Mouse (Mus musculus): ENCODE data around the gene Myo3b.

Myo3b gene

DNA sequence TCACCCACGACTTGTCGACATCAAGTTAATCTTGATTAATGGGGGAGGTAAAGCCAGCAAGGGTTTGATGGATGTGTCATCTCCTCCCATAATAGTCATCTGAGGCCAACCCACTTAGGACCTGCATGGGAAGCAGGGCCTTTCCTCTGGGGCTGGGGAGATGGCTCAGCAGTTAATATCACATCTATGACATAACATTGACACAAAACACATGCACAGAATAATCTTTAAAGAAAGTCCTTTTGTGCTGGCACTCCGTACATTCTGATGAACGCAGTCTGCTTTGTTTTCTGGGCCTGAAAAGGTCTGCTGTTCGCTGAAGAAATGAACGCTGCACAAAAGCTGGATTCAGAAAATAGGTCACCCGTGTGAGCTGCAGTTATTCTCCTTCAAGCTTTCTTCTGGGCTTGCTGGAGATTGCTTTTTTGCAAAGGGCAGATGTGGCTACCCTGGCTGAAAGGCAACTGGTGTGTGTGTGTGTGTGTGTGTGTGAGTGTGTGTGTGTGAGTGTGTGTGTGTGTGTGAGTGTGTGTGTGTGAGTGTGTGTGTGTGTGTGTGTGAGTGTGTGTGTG is 26.9 kb downstream of the Myo3b start:
- DNase-seq (ENCODE audit: low read depth, low spot score): no peak

GRCm38 (mm10) chr2:70066338-70067022 is 27.6 kb downstream of the Myo3b start:
- DNase-seq (ENCODE audit: low read depth, low spot score): no peak

- DNase-seq (ENCODE audit: low read depth, low spot score): no peak
These were observed 30.9 kb downstream of the Myo3b start for GRCm38 (mm10) chr2:70069861-70070260.

DNA sequence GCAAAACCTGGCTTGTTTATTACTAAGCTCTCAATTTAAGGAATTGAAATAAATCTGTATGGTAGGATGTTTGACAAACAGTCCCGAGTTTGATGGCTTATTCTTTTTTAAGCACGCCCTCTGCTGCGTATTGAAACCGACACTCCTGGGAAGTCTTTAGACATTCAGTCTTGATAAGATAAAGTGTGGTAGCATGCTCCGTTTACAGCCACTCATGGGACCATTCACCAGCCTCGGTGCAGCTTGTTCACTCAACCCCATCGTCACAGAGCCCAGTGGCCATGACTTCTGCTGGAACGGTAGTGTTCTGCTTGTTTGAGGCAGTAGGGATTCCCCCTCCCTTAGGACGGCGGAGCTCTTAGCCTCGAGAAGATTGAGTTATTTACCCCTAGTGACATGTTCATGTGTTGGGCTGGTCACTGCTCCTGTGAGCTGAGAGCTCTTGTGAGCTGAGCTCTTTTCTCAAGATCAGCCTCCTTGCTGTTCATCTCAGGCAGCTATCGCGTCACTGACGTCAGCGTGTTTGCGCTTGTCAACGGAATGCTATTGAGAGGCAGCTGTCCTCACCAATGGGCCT is 44.6 kb downstream of the Myo3b start:
- DNase-seq (ENCODE audit: low read depth, low spot score): no peak

DNA sequence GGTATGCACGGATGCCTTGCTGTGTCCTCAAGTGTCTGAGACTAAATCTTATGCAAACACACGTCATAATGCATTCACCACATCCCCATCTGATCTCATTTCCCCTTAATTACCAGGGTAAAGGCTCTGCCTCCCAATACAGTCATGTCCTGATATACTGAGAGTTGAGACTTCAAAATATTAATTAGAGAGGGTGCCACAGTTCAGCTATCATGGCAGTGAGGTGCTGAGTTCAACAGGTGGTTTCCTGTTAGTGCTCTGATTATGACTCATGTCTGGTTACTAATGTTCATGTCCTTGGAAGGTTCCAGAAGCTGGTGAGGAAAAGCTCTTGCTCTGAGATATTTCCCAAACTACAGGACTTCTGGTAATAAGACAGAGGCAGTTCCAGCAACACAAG is 52.3 kb downstream of the Myo3b start:
- no peak for DNase-seq (ENCODE audit: low read depth, low spot score)

DNA sequence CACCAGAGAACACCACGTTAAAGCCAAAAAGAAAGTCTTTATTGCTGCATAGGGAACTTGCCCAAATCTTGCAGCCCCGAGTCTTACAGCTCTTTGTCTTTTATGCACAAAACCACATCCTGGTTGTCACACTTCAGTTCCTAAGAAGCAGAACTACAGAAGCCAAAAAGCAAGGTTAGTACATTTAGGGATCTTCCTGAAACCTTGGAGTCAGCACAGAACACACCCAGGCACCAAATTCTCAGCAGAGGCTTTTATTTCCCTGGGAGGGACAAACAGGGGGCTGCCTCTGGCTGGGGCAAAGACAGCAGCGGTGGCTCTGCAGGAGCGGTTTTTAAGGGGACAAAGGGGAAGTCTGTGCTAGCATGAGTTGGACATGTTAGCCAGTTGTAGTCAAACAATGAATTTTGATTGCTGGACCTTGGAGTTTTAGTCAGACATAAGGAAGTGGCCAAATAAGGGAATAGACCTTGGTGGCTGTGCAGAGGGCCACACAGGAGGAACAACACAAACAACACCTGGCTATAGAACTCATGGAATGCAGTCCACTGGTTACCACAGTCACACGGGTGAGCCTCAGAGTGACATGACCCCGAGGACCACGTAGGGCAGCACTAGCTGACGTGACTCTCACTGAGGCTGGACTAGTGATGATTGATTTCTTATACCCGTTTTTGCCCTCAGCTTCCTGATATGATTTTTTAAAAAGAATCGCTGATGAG is 53.0 kb downstream of the Myo3b start:
- DNase-seq (ENCODE audit: low read depth, low spot score): no peak

- no peak for DNase-seq (ENCODE audit: low read depth, low spot score)
These were observed 53.7 kb downstream of the Myo3b start for GRCm38 (mm10) chr2:70092665-70093064.

DNA sequence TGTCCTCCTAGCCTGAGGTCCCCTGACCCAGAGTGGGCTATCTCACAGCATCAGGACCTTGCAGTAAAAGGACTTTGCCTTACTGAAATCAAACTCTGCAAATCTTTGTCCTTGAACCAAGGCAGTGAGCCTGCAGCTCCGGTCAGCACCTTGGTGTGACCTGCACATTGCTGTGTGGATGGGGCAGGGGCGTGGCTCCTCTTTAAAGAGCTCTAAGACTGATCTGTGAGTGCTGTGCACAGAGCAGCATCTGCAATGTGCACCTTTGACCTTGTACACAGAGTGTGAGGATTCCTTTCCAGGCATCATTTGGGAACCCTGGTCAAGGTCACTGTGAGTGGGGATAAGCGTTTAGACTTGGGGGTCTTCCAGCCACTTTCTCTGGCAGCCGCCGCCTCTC is 55.5 kb downstream of the Myo3b start:
- DNase-seq (ENCODE audit: low read depth, low spot score): no peak

DNA sequence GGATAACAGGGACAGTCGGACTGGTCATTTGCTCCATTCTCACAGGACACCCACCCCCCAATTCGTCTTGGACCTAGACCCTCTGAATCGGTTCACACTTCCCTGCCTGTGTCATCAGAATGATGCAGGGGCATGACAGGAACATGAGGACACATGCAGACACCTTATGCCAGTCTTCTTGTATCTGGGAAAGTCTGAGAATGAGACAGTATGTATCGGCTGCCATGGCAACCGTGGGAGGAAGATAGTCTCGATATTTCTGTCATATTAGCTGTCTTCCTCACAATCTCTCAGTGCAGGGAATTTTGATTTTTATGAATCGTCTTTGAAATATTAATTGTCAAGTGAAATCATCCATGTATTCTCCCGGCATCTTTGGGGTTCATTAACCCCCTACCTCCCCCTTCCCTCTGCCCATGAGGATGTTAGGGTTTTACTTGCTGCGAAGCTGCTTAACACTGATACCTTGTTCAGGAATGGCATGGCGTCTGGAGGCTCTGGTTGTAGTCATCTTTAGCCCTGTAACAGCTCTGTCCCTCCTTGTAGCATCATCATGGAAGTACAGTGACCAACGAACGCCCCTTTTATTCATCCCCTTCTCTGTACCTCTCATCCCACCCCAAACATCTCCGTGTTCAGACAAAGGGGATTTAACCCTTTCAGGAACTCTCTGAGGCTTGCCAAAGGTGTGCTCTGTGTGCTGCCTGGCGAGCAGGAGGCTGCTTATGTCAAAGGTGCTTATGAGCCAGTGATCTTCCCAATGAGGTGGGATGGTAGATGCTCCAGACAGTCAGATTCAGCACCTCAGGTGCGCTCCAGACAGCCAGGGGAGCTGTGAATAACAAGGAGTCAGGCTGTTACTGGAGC is 58.5 kb downstream of the Myo3b start:
- peak; percentile 67 for DNase-seq (ENCODE audit: low read depth, low spot score)

GRCm38 (mm10) chr2:70099459-70099858 is 60.5 kb downstream of the Myo3b start:
- DNase-seq (ENCODE audit: low read depth, low spot score): no peak

- no peak for DNase-seq (ENCODE audit: low read depth, low spot score)
These were observed 66.5 kb downstream of the Myo3b start for GRCm38 (mm10) chr2:70105286-70106030.

GRCm38 (mm10) chr2:70109010-70109409 is 70.1 kb downstream of the Myo3b start:
- no peak for DNase-seq (ENCODE audit: low read depth, low spot score)

GRCm38 (mm10) chr2:70113798-70114782 is 75.2 kb downstream of the Myo3b start:
- DNase-seq (ENCODE audit: low read depth, low spot score): peak; percentile 76

DNA sequence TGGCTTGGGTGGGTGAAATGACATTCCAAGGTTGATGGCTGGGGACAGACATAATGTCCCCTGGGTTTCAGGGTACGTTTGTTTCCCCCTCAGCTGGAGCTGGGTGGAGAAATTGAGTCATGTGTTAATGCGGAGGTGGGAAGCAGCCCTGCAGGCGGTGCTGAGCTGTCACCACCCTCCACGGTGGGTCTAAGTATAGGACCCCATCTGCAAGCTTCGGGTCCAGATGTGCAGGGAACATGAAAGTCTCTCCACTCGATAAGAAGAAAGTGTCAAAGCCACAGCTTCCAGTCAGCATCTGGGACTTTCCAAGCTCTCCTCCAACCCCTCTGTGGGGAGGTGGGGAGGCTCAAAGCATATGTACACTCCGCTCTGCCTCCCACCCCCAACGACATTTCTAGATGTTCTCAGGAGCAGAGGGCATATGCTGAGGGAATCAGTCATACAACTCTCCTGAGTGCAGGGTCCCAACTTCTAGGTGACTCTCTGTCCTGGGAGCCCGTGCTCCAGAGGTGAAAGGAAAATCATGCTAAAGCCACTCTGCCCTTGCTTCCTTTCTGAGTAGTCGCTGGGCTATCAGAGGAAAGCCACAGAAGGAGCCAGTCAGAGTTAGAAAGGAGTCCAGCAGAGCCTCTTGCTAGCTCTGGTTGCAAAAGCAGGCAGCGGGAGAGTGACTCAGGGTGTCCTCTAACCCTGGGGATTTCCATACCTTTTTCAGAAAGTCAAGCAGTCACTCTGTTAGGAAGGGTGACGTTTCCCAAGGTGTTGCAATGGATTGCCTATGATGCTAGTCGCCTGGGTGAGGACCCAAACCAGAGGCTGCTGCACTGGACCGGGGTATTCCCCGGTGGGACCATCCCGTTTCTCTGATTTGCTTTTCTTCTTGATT is 79.7 kb downstream of the Myo3b start:
- DNase-seq (ENCODE audit: low read depth, low spot score): no peak

GRCm38 (mm10) chr2:70119265-70119663 is 80.3 kb downstream of the Myo3b start:
- DNase-seq (ENCODE audit: low read depth, low spot score): no peak

DNA sequence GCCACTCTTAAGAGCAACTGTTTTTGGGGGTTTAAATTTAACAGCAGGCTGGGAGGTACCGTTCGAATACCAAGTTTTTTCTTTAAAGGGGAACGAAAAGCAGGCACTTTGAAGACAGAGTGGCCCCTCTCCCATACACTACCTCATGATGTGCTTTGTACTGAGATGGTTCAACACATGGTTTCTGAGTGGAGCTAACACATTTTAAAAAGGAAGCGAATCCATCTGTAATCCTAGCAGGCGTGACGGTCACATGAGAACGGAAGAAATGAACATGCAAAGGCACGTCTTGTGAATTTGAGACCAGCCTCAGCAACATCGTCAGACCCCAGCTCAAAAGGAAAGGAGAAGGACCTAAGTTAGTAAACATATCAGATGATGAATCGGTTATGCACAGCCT is 87.4 kb downstream of the Myo3b start:
- DNase-seq (ENCODE audit: low read depth, low spot score): no peak

DNA sequence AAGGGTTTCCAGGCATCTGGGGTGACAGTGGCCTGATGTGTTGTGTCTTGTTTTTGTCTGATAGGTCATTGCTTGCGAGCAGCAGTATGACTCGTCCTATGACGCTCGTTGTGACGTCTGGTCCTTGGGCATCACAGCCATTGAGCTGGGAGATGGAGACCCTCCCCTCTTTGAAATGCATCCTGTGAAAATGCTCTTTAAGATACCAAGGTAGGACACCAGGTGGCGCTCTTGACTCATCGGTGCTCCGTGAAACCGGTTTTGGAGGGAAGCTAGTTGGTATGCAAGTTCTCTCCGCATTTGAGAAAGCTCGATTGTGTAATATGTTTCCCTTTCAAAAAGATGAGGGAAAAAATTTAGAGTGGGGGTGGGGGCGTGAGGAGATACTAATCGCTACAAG is 87.9 kb downstream of the Myo3b start:
- peak; percentile 81 for DNase-seq (ENCODE audit: low read depth, low spot score)

- no peak for DNase-seq (ENCODE audit: low read depth, low spot score)
These were observed 88.6 kb downstream of the Myo3b start for GRCm38 (mm10) chr2:70127351-70128148.

All from telencephalon, adult 2 months (tissue).